Mouse (Mus musculus): ENCODE data around the gene Muc4. TPM values are rescaled to one million over a fixed set of nuclear protein-coding genes. Genes with fewer than 3 reads are reported as not detected.

The Muc4 gene
- polyA plus RNA-seq, 1 experiment from 2014 or later: 0.28 TPM

DNA sequence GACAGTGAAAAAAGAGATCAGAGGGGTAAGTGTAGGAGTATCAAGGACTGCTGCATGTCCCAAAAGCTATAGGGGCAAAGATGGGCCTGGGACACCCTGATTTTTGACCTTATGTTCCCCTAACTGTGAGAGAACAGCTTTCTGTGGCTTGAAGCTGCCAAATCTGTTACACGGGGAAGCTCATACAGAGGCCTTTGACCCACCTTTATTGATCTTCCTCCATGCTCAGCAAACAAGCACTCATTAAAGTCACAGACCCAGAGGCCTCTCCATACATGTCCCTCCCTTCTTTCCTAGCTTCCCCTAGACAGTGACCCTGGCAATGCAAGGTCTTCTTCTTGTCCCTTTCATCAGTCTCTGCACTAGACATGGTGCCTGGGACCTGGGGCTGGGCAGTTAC lies 7.0 kb upstream of the Muc4 start:
- Histone ChIP-seq H3K4me2 (replicated peaks) (no peak overlapping the region), H3K9me3 (no peaks in the 10 kb centered on the region), H3K4me3 (no peak overlapping the region), H3K27me3 (no peaks in the 10 kb centered on the region), H3K4me1 (no peaks in the 10 kb centered on the region), H3K9ac (no peak overlapping the region), H3K27ac (no peak overlapping the region), H3K36me3 (no peaks in the 10 kb centered on the region)
- WGBS: 57% methylated on average over 1 of the region's 1 CpGs
- no peak for ATAC-seq (ENCODE audit: insufficient number of reproducible peaks, insufficient read depth, low FRiP score, low TSS enrichment)

DNA sequence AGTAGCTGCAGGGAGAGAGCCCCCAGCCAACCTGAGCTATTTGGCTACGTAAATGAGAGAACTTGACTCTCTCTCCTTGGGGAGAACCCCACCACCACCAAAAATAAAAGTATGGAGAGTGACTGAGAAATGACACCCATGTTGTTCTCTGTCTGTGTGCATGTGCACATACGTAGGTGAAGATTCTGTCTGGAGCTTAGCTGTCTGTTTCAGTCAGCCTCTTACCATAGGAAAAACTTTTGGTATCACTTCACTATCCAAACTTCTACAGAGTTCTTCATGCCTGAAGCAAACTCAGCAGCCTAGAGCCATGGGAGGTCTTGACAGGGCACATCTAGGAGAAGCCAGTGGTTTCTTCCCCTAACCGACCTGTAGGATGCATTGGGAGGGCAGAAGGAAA lies 2.5 kb upstream of the Muc4 start:
- Histone ChIP-seq H3K27ac (no peak overlapping the region), H3K4me2 (replicated peaks) (no peak overlapping the region), H3K4me3 (no peak overlapping the region), H3K27me3 (no peaks in the 10 kb centered on the region), H3K9me3 (0 out of 2 replicates have a peak, but pooled peaks cover 3% of the 10 kb centered on the region), H3K4me1 (no peaks in the 10 kb centered on the region), H3K36me3 (no peaks in the 10 kb centered on the region), H3K9ac (no peak overlapping the region)
- 83% methylated on average over 3 of the region's 3 CpGs for WGBS
- no peak for ATAC-seq (ENCODE audit: insufficient number of reproducible peaks, insufficient read depth, low FRiP score, low TSS enrichment)

DNA sequence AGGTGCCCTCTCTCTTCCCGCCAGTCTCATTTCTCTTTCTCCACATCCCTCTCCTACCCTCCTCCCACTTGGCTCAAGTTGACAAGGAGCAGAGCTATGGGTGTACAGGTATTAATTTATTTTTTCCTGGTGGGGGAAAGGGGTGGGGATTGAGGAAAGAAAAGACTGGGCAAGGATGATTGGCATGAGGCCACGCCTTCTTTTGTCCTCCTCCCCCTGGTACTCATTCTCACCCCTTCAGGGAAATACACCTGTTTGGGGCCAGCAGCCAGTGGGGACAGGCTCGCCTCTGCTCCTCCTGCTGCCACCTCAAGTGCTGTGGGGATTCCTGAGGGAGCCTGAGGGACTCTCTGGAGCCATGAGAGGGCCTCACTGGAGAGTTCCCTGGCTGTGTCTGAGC lies 336 bp downstream of the Muc4 start:
- H3K36me3 ChIP-seq: no peaks in the 10 kb centered on the region
- no peak overlapping the region for H3K27ac ChIP-seq
- H3K27me3 ChIP-seq: no peaks in the 10 kb centered on the region
- no peaks in the 10 kb centered on the region for H3K4me1 ChIP-seq
- no peak for ATAC-seq (ENCODE audit: insufficient number of reproducible peaks, insufficient read depth, low FRiP score, low TSS enrichment)
- no peak overlapping the region for H3K4me2 ChIP-seq (replicated peaks)
- H3K9me3 ChIP-seq: 0 out of 2 replicates have a peak, but pooled peaks cover 3% of the 10 kb centered on the region
- no peak overlapping the region for H3K9ac ChIP-seq
- 52% methylated on average over 3 of the region's 3 CpGs for WGBS
- H3K4me3 ChIP-seq: no peak overlapping the region

DNA sequence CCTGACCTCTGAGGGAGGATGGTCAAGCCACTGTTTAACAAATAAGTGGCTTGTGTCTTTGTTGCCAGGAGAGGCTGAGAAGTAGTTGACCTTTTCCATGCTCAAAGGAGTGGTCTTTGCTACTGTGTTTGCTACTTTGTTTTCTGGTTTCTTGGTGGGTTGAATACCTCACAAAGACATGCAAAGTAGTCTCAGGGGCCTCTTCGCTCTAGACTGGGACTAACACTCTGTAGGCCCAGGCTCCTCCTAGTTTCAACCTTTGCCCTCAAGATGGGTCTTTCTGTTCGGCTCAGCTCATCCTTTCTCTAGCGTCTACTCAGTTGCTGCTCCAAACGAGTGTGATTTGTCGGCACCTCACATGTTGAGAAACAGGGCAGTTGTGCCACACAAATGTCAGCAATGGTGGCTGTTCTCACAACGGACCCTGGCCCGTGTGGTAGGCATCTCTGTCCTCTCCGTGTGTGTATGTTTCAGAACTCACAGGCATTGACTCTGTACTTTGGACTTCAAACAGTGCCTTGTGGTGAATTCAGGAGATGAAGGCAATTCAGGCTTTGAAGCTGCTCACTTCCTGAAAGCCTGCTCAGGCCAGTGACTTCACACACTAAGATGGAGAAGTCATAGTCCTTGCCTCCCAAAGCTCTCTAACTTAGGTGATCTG lies 4.4 kb downstream of the Muc4 start:
- no peak for ATAC-seq (ENCODE audit: insufficient number of reproducible peaks, insufficient read depth, low FRiP score, low TSS enrichment)

DNA sequence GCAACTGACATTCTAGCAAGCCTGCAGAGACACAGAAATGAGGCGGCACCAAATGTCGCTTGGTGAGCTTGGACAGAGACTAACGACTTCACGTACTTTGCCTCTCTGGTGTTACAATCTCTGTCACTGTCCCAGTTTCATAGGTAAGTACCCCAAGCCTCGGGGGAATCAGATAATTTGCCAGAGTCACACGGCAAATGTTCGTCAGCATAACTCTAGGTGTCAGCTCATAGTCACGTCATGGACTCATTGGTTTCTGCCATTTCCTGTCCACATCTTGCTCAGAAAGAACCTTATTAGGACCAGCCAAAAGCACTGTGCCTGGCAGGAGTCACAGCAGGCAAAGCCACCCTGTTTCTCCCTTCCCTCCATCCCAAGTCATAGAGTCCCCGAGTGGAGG lies 5.7 kb downstream of the Muc4 start:
- H3K27me3 ChIP-seq: no peaks in the 10 kb centered on the region
- no peak overlapping the region for H3K4me3 ChIP-seq
- no peak overlapping the region for H3K4me2 ChIP-seq (replicated peaks)
- H3K9ac ChIP-seq: no peak overlapping the region
- H3K27ac ChIP-seq: no peak overlapping the region
- H3K9me3 ChIP-seq: no peaks in the 10 kb centered on the region
- WGBS: 83% methylated on average over 9 of the region's 9 CpGs
- ATAC-seq (ENCODE audit: insufficient number of reproducible peaks, insufficient read depth, low FRiP score, low TSS enrichment): no peak
- H3K36me3 ChIP-seq: no peaks in the 10 kb centered on the region
- no peaks in the 10 kb centered on the region for H3K4me1 ChIP-seq

More for the DNA sequence above, 4.4 kb downstream of the Muc4 start:
- Histone ChIP-seq H3K4me3 (no peak overlapping the region), H3K27me3 (no peaks in the 10 kb centered on the region), H3K4me2 (replicated peaks) (no peak overlapping the region), H3K36me3 (no peaks in the 10 kb centered on the region), H3K9ac (no peak overlapping the region), H3K4me1 (no peaks in the 10 kb centered on the region), H3K9me3 (no peaks in the 10 kb centered on the region), H3K27ac (no peak overlapping the region)
- 79% methylated on average over 8 of the region's 8 CpGs for WGBS

DNA sequence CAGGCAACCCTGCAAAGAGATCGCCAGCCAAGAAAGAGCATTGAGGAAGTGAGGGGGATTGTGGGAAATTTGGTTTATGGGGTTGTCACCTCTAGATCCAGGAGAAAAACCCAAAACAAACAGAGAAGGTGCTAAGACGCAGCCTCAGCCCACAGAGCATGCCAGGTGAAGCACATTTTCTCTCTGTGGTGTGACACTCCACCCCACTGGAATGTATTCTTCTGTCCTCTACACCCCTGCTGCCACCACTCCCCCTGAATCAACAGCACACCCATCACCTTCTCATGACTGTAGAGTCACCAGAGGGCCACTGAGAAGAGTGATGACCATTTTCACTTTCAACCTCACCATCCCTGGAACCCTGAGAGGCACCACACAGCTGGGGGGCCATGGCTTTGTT lies 7.0 kb downstream of the Muc4 start:
- no peaks in the 10 kb centered on the region for H3K9me3 ChIP-seq

DNA sequence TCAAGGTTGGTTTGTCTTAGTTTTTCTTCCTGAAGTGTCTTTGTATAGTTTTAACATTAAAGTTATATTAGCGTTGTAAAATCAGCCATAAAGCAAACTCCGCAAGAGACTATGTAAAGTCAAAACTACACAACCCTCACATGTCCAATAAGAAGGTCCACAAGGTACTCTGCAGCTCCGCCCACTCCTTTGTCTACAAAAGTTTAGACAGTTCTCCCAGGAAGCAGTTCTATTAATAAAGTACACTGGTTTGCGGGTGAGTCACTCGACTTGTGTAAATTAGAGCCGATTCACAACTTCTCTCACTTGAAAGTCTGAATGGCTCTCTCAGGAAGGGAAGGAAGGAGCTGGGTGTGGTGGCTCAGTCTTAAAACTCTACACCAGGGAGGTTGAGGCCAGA lies 10.2 kb downstream of the Muc4 start:
- no peak for ATAC-seq (ENCODE audit: insufficient number of reproducible peaks, insufficient read depth, low FRiP score, low TSS enrichment)
- Histone ChIP-seq H3K9me3 (no peaks in the 10 kb centered on the region), H3K27ac (no peak overlapping the region), H3K4me3 (no peak overlapping the region), H3K36me3 (no peaks in the 10 kb centered on the region), H3K4me2 (replicated peaks) (no peak overlapping the region), H3K9ac (no peak overlapping the region), H3K27me3 (no peaks in the 10 kb centered on the region), H3K4me1 (no peaks in the 10 kb centered on the region)
- 86% methylated on average over 6 of the region's 6 CpGs for WGBS

More for the DNA sequence above, 7.0 kb downstream of the Muc4 start:
- H3K4me1 ChIP-seq: no peaks in the 10 kb centered on the region
- WGBS: 80% methylated on average over 2 of the region's 2 CpGs
- no peak overlapping the region for H3K4me3 ChIP-seq
- no peaks in the 10 kb centered on the region for H3K27me3 ChIP-seq
- H3K4me2 ChIP-seq (replicated peaks): no peak overlapping the region
- no peak for ATAC-seq (ENCODE audit: insufficient number of reproducible peaks, insufficient read depth, low FRiP score, low TSS enrichment)
- no peak overlapping the region for H3K9ac ChIP-seq
- H3K36me3 ChIP-seq: no peaks in the 10 kb centered on the region
- no peak overlapping the region for H3K27ac ChIP-seq

DNA sequence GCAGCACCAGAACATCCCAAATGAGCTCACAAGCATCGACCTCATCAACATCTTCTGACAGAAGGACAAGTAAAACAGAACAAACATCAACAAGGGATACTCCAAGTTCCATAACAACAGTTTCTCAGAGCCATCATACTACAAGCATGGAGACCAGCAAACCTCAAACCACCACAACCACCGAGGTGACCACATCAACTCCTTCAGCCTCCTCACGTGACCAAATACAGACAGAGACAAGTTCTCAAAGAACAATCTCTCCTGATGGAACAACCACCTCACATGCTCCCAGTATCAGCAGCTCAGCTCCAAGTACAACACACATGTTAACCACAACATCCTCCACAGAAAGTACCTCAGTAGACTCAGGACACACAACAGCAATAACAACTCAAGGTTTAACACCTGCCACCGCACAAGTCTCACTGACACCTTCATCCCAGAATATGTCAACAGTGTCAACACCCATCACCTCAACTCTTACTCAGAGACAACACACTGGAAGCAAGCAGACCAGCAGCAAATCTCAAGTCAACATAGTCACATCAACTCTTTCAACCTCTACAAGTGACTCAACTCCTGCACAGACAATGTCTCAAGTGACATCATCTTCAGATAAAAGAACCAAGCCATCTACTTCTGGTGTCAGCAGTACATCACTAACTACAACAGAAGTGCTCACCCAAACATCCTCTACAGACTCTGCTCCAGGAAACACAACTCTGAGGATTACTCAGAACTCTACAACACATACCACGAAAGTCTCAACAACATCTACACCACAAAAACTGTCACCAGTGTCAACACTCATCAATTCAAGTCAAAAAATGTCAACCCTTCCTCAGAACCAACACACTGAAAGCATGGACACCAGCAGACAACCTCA lies 14.8 kb downstream of the Muc4 start:
- Histone ChIP-seq H3K4me3 (no peak overlapping the region), H3K27me3 (no peaks in the 10 kb centered on the region), H3K27ac (no peak overlapping the region), H3K9ac (no peak overlapping the region), H3K4me2 (replicated peaks) (no peak overlapping the region), H3K9me3 (no peaks in the 10 kb centered on the region), H3K36me3 (no peaks in the 10 kb centered on the region), H3K4me1 (no peaks in the 10 kb centered on the region)
- WGBS: 86% methylated on average over 5 of the region's 5 CpGs
- no peak for ATAC-seq (ENCODE audit: insufficient number of reproducible peaks, insufficient read depth, low FRiP score, low TSS enrichment)

DNA sequence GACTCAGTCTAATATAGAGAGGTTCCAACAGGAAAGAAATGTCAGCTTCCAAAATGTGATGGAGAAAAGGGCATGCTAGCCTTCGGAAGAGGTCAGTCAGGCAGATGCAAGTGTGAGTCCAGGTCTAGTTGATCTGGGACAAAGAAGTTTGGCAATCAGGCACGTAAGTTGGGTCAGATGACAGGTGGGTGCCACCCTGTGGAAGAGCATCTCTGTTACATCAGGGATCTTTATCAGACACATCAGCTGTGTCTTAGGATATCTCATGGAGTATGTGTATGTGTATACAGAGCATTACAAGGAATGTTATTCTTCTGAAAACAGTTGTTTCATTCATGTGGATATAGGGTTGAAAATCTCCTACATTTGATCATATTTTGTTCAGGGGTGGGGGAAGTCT lies 28.9 kb downstream of the Muc4 start:
- ATAC-seq (ENCODE audit: insufficient number of reproducible peaks, insufficient read depth, low FRiP score, low TSS enrichment): no peak
- Histone ChIP-seq H3K4me3 (no peak overlapping the region), H3K27ac (no peak overlapping the region), H3K36me3 (no peaks in the 10 kb centered on the region), H3K4me2 (replicated peaks) (no peak overlapping the region), H3K4me1 (peaks cover 5% of the 10 kb centered on the region; the same call in 1 of the 2 replicates), H3K9ac (no peak overlapping the region), H3K9me3 (no peaks in the 10 kb centered on the region), H3K27me3 (no peaks in the 10 kb centered on the region)
- 75% methylated on average over 2 of the region's 2 CpGs for WGBS

DNA sequence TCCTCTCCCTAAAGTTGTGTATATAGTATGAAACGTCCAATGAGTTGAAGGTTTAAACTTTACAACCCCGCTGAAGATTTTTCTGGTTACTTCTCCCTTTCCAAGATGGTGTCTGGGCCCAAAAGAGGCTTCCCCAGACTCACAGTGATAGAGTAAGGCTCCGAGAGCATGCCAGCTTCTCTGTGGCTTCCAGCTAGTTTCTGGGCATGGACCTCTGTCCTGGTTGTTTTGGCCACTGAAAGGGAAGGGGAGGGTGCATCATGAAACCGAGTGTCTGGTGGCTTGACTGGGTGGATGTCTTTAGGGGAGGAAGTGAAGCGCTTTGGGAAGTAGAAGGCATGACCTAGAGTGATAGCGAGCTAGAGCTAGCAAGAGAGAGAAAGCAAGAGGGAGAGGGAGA lies 29.3 kb downstream of the Muc4 start:
- Histone ChIP-seq H3K4me1 (peaks cover 5% of the 10 kb centered on the region; the same call in 1 of the 2 replicates), H3K4me3 (no peak overlapping the region), H3K27ac (no peak overlapping the region), H3K36me3 (no peaks in the 10 kb centered on the region), H3K27me3 (no peaks in the 10 kb centered on the region), H3K9ac (no peak overlapping the region), H3K9me3 (no peaks in the 10 kb centered on the region), H3K4me2 (replicated peaks) (no peak overlapping the region)
- no peak for ATAC-seq (ENCODE audit: insufficient number of reproducible peaks, insufficient read depth, low FRiP score, low TSS enrichment)
- 80% methylated on average over 6 of the region's 6 CpGs for WGBS

DNA sequence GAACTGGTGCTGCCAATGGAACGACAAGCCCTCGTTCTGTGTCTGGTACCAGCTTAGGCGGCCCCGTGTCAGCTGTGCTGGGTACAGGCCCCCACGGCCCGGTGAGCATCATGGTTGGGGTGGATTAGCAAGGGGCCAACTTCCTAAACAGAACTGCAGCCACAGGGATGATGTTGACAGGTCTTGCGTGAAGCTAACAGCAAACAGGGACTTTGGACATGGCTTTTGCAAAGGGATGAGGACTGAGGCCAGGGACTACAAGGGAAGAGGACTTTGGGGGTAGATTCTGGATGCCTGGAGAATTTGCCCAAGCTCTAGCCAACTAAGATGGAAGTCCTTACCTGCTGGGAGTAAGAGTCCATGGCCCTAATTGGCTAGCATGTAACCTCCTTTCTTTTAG lies 31.2 kb downstream of the Muc4 start:
- no peaks in the 10 kb centered on the region for H3K36me3 ChIP-seq
- no peak for ATAC-seq (ENCODE audit: insufficient number of reproducible peaks, insufficient read depth, low FRiP score, low TSS enrichment)
- H3K4me3 ChIP-seq: no peak overlapping the region
- H3K9ac ChIP-seq: no peak overlapping the region
- H3K4me2 ChIP-seq (replicated peaks): no peak overlapping the region
- H3K9me3 ChIP-seq: no peaks in the 10 kb centered on the region
- H3K27ac ChIP-seq: no peak overlapping the region
- WGBS: 91% methylated on average over 7 of the region's 7 CpGs
- H3K4me1 ChIP-seq: peaks cover 5% of the 10 kb centered on the region; the same call in 1 of the 2 replicates
- H3K27me3 ChIP-seq: no peaks in the 10 kb centered on the region

DNA sequence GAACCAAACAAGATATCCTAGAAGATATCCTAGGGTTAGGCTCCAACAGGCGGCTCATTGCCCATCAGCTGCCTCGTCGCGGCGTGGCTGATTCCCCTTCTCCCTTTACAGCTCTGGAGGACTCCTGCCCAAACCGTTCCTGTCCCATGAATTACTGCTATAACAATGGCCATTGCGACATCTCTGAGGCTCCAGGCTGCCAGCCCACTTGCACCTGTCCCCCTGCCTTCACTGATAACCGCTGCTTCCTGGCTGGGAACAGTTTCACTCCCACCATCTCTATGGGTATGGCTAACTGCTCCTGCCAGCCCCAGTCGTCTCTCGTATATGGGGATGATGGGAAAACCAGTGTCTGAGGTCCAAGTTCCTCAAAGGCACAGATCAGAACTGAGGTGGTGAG lies 41.0 kb downstream of the Muc4 start:
- 0 out of 2 replicates have a peak, but pooled peaks cover 4% of the 10 kb centered on the region for H3K27me3 ChIP-seq
- no peaks in the 10 kb centered on the region for H3K4me1 ChIP-seq
- no peak overlapping the region for H3K4me2 ChIP-seq (replicated peaks)
- H3K27ac ChIP-seq: no peak overlapping the region
- no peak for ATAC-seq (ENCODE audit: insufficient number of reproducible peaks, insufficient read depth, low FRiP score, low TSS enrichment)
- no peak overlapping the region for H3K4me3 ChIP-seq
- no peaks in the 10 kb centered on the region for H3K9me3 ChIP-seq
- 81% methylated on average over 10 of the region's 10 CpGs for WGBS
- H3K9ac ChIP-seq: no peak overlapping the region
- H3K36me3 ChIP-seq: no peaks in the 10 kb centered on the region
